Mouse (Mus musculus) retina, postnatal 7 days (tissue): ENCODE data around the gene Mib2.
A peak's percentile ranks its signal among the peaks of the same experiment; 100 is the strongest.
"Not testable (repeated sequence)": the region's sequence is repeated elsewhere in the genome, so short reads cannot be mapped to it uniquely, and the experiment has no call there.

Source experiments
- DNase-seq: peaks from one replicate; pipeline ENCODE4 v3.0.0-alpha.2; 2012; ENCODE audit warnings: low read depth, low spot score

Gene Mib2

DNA sequence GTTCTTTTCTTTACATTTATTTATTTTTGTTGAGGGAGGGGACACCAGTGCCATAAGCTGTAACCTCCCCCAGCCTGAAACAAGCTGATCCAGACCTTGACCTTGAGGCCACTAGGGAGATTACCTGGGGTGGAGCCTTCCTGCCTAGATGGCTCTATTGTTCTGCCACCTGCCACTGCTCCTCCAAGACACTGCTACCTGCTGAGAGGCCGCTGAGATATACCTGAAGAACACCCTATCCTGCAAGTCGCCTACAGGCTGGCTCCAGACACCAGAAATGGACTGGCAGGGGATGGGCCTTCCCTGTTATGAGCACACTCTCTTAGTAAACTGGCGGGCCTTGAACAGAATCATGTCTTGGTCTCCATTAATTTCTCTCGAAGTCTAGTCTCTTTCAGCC is 1.2 kb upstream of the Mib2 start:
- not testable (repeated sequence) for DNase-seq

GRCm38 (mm10) chr4:155669598-155670075 is 639 bp upstream of the Mib2 start:
- DNase-seq, result no peak

GRCm38 (mm10) chr4:155666903-155667302 is 2.1 kb downstream of the Mib2 start:
- no peak for DNase-seq

GRCm38 (mm10) chr4:155660641-155661040 is 8.4 kb downstream of the Mib2 start:
- no peak for DNase-seq

- DNase-seq, result no peak
These were observed 10.0 kb downstream of the Mib2 start for GRCm38 (mm10) chr4:155658961-155659360.

- no peak for DNase-seq
These were observed 12.7 kb downstream of the Mib2 start for GRCm38 (mm10) chr4:155656214-155656751.

DNA sequence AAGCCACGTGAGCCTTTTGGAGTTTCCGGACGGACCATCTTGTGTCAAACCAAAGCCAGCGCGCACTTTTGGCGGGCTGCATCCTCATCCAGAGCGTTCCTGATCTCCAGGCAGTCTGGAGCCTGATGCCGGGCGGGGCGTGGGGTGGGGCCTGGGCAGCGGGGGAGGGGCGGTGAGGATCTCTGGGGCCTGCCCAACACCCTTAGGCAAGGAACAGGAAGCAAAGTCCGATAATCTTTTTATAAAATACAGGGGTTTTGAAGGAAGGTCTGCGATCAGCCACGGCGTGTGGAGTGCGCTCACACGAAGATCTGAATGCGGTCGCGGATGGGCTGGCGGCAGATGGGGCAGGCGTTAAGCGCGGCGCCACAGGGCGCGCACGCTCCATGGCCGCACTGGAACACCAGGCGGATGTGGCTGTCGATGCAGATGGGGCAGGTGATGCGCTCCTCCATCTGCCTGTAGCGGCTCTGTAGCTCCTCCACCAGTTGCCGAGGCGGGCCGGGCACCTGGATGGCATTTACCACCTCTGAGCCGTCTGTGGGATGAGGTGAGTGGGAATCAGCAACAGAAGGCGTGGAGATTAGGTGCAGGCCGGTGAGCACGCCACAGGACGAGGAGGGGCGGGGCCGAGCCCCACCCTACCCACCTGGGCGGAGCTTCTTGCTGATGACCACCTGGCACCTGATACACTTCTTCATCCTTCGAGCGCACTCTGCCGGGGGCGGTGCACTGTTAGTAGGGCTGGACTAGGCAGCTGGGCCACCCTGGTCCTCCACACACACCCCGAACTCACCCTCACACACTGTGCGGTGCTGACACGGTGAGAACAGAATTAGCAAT is 14.3 kb downstream of the Mib2 start:
- DNase-seq, result peak; percentile 38

DNA sequence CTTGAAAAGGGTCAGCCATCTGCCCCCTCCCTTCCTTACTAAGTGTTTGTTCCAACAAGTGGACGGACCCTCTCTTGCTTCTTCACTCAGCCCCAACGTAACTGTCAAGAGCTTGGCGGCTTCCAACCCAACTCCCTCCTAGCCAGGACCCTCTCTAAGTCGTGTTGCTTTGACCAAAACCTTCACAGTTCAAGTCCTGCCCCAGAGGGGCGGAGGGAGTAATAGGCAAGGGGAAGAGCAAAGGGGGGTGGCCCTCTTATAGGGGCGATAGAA is 14.9 kb downstream of the Mib2 start:
- no peak for DNase-seq

DNA sequence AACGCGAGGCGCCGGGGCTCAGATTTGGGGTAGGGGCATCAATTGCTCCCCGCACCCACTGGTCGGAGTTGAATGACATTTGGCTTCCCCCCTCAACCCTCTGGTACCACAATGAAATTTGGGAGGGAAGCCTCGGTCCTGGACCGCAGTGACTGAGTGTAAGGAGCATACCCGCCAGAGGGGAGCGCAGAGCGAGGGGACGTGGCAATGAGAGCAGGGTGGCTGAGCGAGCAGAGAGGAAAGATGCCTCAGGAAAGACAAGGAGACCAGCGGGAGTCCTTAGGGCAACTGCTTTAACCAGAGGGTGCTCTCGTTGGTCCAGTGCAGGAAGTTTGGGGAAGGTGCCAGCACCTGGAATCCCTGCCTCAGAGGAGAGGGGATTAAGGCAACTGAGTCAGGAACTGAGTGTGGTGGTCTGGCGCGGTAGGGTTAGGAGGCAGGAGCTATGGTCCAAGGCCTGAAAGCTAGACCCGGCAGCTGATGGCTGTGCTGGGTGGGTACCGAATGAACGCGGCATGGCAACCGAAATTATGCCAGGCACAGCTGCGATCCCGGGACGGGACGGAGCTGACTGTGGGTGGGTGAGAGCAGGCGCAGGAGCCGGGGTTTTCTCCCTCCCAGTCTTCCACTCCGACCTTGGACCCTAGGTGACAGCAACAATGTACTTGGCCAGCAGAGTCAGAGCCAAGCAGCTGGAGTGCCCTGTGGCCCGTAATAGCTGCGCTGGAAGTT is 15.4 kb downstream of the Mib2 start:
- no peak for DNase-seq

GRCm38 (mm10) chr4:155653086-155653450 is 15.9 kb downstream of the Mib2 start, which contains the start of gene Mmp23:
Gene Mmp23, minus strand, starts transcription at chr4:155653384.
- DNase-seq, result no peak

DNA sequence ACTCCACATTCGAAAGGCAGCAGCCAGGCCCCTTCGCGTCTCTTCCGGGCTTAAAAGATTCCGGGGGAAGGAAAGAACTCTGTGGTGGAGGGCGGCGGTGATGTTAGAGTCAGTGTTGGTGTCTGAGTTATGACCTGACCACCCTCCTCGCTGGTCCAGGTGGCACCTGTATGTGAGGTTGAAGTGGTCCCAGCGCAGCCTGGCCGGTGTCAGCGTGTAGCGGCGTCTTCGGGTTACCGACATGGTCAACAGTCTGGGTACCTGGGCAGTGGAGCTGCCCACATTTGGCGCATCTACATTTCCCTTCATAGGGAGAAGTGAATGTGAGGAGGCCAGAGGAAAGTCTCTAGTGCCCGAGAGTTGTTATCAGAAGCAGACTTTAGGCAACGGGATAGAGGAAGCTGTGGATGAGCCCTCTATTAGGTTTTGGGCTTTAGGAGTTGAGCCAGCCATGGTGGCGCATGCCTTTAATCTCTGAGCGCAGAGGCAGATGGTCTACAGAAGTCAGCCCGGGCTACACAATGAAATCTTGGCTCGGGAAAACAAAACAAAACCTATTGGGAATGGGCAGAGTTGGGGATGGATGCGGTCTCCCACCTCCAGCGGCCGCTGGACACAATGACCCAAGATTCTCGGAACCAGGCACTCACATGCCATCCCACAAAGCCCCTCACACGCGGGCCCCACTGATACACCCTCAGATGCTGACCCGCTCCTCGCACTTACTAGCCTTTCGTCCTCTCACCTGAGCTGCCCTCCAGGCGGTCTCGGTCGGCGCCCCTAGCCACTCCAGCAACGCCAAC is 16.5 kb downstream of the Mib2 start:
- no peak for DNase-seq

DNA sequence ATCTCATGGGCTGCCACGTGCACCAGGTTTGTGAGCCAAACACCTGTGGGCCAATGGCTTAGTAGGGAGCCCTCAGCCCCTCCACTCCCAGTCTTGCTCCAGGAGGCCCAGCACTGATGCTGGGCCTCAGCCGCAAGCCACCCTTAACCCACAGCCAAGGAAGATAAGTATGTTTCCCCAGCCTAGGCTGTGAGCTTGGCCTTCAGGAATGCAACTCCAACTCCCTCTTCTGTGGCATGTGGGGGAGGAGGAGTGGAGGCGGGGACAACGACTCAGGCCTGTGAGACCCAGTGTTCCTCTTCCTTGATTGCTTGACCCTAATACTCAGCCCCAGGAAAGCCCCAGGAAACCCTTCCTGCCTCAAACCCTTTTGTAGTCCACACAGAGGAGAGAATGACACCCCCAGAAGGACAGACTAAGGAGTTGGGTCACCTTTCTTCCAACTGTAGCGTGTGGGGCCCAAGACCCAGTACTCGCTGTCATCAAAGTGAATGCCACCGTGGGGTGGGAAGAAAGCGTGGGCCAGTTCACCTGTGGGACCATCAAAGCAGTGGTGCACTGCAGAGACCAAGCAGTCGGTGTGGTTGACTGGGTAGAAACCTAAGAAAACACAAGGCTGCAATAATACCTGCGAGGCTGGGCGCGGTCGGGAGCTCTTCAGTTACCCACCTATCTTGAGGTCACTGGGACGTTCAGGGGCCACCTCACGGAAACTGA is 17.3 kb downstream of the Mib2 start:
- DNase-seq, result no peak

GRCm38 (mm10) chr4:155649355-155649754 is 19.6 kb downstream of the Mib2 start:
- no peak for DNase-seq

GRCm38 (mm10) chr4:155645721-155646120 is 23.3 kb downstream of the Mib2 start:
- no peak for DNase-seq

DNA sequence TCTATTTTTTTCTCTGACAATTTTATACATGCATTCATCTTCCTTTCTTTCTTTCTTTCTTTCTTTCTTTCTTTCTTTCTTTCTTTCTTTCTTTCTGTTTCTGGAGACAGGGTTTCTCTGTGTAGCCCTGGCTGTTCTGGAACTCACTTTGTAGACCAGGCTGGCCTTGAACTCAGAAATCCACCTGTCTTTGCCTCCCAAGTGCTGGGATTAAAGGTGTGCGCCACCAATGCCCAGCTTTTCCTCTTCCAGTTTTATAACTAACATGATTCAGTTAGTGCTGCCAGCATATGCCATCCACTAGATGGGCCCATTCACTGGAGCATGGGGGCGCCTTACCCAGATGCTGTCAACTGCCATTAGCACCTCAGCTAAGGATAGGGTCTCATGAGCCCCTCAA is 23.7 kb downstream of the Mib2 start, which contains the start of gene Gm10563:
Gene Gm10563, minus strand, starts transcription at position 101 of the 400 bp plus-strand sequence.
- not testable (repeated sequence) for DNase-seq

GRCm38 (mm10) chr4:155643531-155643930 is 25.5 kb downstream of the Mib2 start:
- DNase-seq, result no peak

- no peak for DNase-seq
These were observed 33.1 kb downstream of the Mib2 start for GRCm38 (mm10) chr4:155635766-155636499.

GRCm38 (mm10) chr4:155630267-155630666 is 38.7 kb downstream of the Mib2 start:
- no peak for DNase-seq

DNA sequence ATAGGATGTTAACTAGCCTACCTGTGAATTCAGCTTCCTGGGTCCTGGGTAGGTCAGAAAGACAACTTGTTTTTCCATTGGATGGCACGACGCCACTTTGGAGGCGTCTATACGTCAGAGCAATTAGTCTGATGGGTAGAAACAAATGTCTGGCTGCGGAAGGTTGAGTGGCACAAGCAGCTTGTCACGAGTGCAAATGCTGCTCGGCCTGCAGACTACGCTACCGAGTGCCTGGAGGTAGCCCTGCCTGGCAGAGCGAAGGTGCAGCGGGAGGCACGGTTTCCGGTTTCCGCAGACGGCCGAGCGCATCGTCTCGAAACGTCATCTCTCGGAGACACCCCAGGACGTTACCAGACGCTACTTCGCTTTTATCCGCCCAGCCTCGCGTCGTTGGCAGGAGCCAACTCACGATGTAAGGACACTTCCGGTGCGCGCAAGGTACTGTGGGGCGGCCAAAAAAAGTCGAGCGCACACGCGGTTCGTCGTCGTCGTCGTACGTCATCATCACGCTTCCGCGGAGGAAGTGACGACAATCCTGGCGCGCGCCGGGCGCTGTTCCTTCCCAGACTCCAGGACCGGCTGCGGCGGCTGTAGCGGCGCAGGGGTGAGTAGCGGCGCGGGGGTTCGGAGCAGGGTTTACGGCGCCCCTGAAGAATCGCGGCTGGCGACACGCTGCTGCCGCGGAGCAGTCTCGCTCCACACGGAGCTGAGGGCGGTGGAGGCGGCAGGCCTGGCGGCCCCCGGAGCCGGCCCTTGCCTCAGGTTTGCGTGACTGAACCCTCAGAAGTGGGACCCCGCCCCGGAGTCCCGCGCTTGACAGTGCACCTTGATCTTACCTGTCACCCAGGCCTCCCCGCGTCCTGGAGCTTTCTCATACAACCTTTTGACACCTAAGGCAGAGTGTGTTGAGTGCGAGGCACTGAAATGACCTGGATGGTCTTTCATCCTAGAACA is 44.4 kb downstream of the Mib2 start, which contains the start of gene Cdk11b:
Gene Cdk11b, plus strand, starts transcription at position 517 of the 954 bp plus-strand sequence.
- peak; percentile 96 for DNase-seq
